18 mouse cellular contexts compared by ENCODE assay signal in genomic region chr10:62244067-62244466, GRCm38 (mm10). TPM values are rescaled to one million over a fixed set of nuclear protein-coding genes. Genes with fewer than 3 reads are reported as not detected.
"Had no signal": no experiment of that assay in that cellular context is flagged by ENCODE, and none has a peak within 500 bp of the region (broad histone marks: within the 10 kb centered on the region; RNA-seq: fewer than 3 reads in every experiment).

No protein-coding gene starts in this region.

- H3K36me3 ChIP-seq: limb, embryonic 13.5 days; liver, embryonic 15.5 days; midbrain, embryonic 10.5 days; neural tube, embryonic 15.5 days had no signal

- H3K9ac ChIP-seq: limb, embryonic 13.5 days; liver, embryonic 15.5 days; lung, embryonic 14.5 days; neural tube, embryonic 15.5 days had no signal

- H3K4me3 ChIP-seq: limb, embryonic 13.5 days; liver, embryonic 15.5 days; midbrain, embryonic 10.5 days; myocyte; neural tube, embryonic 15.5 days had no signal

- H3K9me3 ChIP-seq: limb, embryonic 13.5 days; liver, embryonic 15.5 days; midbrain, embryonic 10.5 days; neural tube, embryonic 15.5 days had no signal

- H3K27me3 ChIP-seq: limb, embryonic 13.5 days; neural tube, embryonic 15.5 days had no signal

- H3K4me2 ChIP-seq: limb, embryonic 13.5 days; liver, embryonic 11.5 days; liver, embryonic 15.5 days; lung, embryonic 14.5 days; neural tube, embryonic 15.5 days had no signal

- H3K4me1 ChIP-seq: limb, embryonic 13.5 days; neural tube, embryonic 15.5 days had no signal

- H3K27ac ChIP-seq: limb, embryonic 13.5 days; liver, embryonic 15.5 days; midbrain, embryonic 10.5 days; neural tube, embryonic 15.5 days had no signal

- DNase-seq: kidney, postnatal 10 days; kidney, postnatal 4 days; left cerebral cortex, postnatal 4 days; lung, embryonic 14.5 days; lung, postnatal 10 days; lung, postnatal 4 days; midbrain, embryonic 14.5 days; right cerebral cortex, adult 18-20 months; right cerebral cortex, postnatal 25 days; thymus, postnatal 36 days had no signal

RNA-seq across cellular contexts. Expression of gene Tacr2, which starts 8.2 kb away (rescaled TPM):
- total RNA-seq: left cerebral cortex, postnatal 4 days; megakaryocyte, adult 5-6 weeks had no signal
- polyA plus RNA-seq: limb, embryonic 13.5 days; liver, embryonic 11.5 days; liver, embryonic 15.5 days; midbrain, embryonic 10.5 days; midbrain, embryonic 14.5 days; neural tube, embryonic 11.5 days had no signal
